8 mouse cellular contexts compared by ENCODE assay signal in the genomic region with DNA sequence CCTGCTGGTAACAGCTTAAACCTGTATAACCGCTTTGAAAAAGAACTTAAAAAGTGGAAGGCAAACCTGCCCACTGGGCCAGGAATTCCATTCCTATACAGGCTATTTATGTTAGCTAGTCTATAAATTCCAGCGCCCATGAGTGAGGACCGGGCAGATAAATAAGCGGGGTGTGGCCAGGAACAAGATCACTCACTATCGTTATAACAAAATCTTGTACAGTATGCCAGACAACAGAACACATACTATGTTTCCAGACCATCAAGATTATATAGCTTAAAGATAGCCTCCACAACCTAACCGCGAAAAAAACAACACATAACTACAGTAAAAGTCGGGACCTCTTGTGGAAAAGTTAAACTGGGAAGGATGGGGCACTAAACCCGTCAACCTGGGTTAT. TPM values are rescaled to one million over a fixed set of nuclear protein-coding genes. Genes with fewer than 3 reads are reported as not detected.
DNase-seq lines count a peak whose midpoint lies in the region; ATAC-seq and TF ChIP-seq lines count a peak whose summit lies in the region.

No protein-coding gene starts in this region.

- H3K36me3 ChIP-seq in heart, embryonic 13.5 days: peaks cover 42% of the 10 kb centered on the region
- H3K36me3 ChIP-seq in MEL (ENCODE audit: control insufficient read depth in 1 of 2, insufficient read depth in 2 of 2, low read length in 2 of 2): peaks cover 2 to 13% of the 10 kb centered on the region in 2 experiments
- peaks cover 18% of the 10 kb centered on the region for H3K36me3 ChIP-seq in forebrain, postnatal 0 days (ENCODE audit: insufficient read depth)

- peaks cover 42% of the 10 kb centered on the region for H3K4me1 ChIP-seq in heart, embryonic 13.5 days
- H3K4me1 ChIP-seq in MEL (ENCODE audit: control insufficient read depth in 1 of 2, insufficient read depth in 2 of 2, low read length in 2 of 2): peaks cover 0 to 15% of the 10 kb centered on the region in 2 experiments; a peak in 3 of 4 replicates
- peaks cover 17% of the 10 kb centered on the region for H3K4me1 ChIP-seq in forebrain, postnatal 0 days (ENCODE audit: insufficient read depth)

- no peaks in the 10 kb centered on the region for H3K9me3 ChIP-seq in heart, embryonic 13.5 days
- no peaks in the 10 kb centered on the region for H3K9me3 ChIP-seq in MEL (replicated peaks; ENCODE audit: insufficient read depth, low read length)
- H3K9me3 ChIP-seq in forebrain, postnatal 0 days (ENCODE audit: low read length): no peaks in the 10 kb centered on the region

- DNase-seq in heart, adult 8-10 months (ENCODE audit: low spot score): no peak
- peak; percentile 67 for DNase-seq in MEL (ENCODE audit: low read depth, low spot score)
- no peak for DNase-seq in forebrain, postnatal 0 days
- DNase-seq in gastrocnemius, postnatal 36 days: no peak
- no peak for DNase-seq in adipocyte (ENCODE audit: low spot score)
- no peak for DNase-seq in urinary bladder, postnatal 14 days (ENCODE audit: low spot score)

- intact Hi-C loops in gastrocnemius, postnatal 36 days (cut with DNase I): no loop called here

- peaks cover 36% of the 10 kb centered on the region for H3K79me2 ChIP-seq in MEL (ENCODE audit: control insufficient read depth, insufficient read depth, low read length, poor library complexity)

- TF ChIP-seq EP300 in MEL (IDR thresholded peaks at IDR 0.05; ENCODE audit: low read depth in 1 of 2, low read length in 2 of 2): no peak; a peak in 1 of 4 replicates

- no peaks in the 10 kb centered on the region for H3K27me3 ChIP-seq in heart, embryonic 13.5 days (replicated peaks)
- no peaks in the 10 kb centered on the region for H3K27me3 ChIP-seq in MEL (ENCODE audit: control insufficient read depth in 1 of 2, insufficient read depth in 2 of 2, low read length in 2 of 2)
- no peaks in the 10 kb centered on the region for H3K27me3 ChIP-seq in forebrain, postnatal 0 days (ENCODE audit: insufficient read depth, low read length)

- TF ChIP-seq CTCF in MEL (IDR thresholded peaks at IDR 0.05 in 2 of 3, conservative IDR thresholded peaks at IDR 0.05 in 1 of 3; ENCODE audit: control insufficient read depth in 1 of 3, insufficient read depth in 1 of 3, low read depth in 2 of 3, low read length in 3 of 3, poor library complexity in 1 of 3, severe bottlenecking in 1 of 3): no peak
- TF ChIP-seq CTCF in forebrain, postnatal 0 days (IDR thresholded peaks at IDR 0.05; ENCODE audit: low read depth): no peak

- H3K4me2 ChIP-seq in heart, embryonic 13.5 days: peak overlapping the region; percentile 87
- H3K4me2 ChIP-seq in forebrain, postnatal 0 days (ENCODE audit: low read depth): peak overlapping the region; percentile 57

- H3K27ac ChIP-seq in heart, embryonic 13.5 days (replicated peaks): peak overlapping the region; percentile 85
- peak overlapping the region; percentile 82 for H3K27ac ChIP-seq in MEL (ENCODE audit: control insufficient read depth, low read depth, low read length)
- H3K27ac ChIP-seq in forebrain, postnatal 0 days (ENCODE audit: low read depth, low read length): peak overlapping the region; percentile 82

- TF ChIP-seq POLR2A in MEL (IDR thresholded peaks at IDR 0.05; ENCODE audit: control insufficient read depth in 1 of 2, insufficient read depth in 1 of 2, low read depth in 1 of 2, low read length in 2 of 2, poor library complexity in 1 of 2): no peak

- peak overlapping the region; percentile 84 for H3K9ac ChIP-seq in heart, embryonic 13.5 days
- peak overlapping the region; percentile 95 for H3K9ac ChIP-seq in MEL (ENCODE audit: control insufficient read depth, low read depth, low read length, poor library complexity, severe bottlenecking)
- H3K9ac ChIP-seq in forebrain, postnatal 0 days: peak overlapping the region; percentile 57

- 3% methylated on average over 9 of the region's 9 CpGs for WGBS in heart, embryonic 13.5 days
- 4% methylated on average over 9 of the region's 9 CpGs for WGBS in forebrain, postnatal 0 days

- peak overlapping the region; percentile 80 for H3K4me3 ChIP-seq in heart, embryonic 13.5 days
- peak overlapping the region; percentile 85 to 87 for H3K4me3 ChIP-seq in MEL (ENCODE audit: control insufficient read depth in 1 of 2, insufficient read depth in 1 of 2, low read depth in 2 of 2, low read length in 2 of 2)
- H3K4me3 ChIP-seq in forebrain, postnatal 0 days (ENCODE audit: low read depth, low read length): peak overlapping the region; percentile 45

- no peak for ATAC-seq in heart, embryonic 13.5 days (ENCODE audit: extremely low read depth, insufficient number of reproducible peaks, low FRiP score, low TSS enrichment)
- ATAC-seq in forebrain, postnatal 0 days: no peak
- 0 out of 2 replicates have a peak, but pooled peaks have one; percentile 16 for ATAC-seq in megakaryocyte-erythroid progenitor cell, adult 5-6 weeks (replicated peaks; ENCODE audit: low FRiP score, low TSS enrichment, poor library complexity, severe bottlenecking)

- no peak for TF ChIP-seq RAD21 in MEL (IDR thresholded peaks at IDR 0.05; ENCODE audit: low read depth, low read length)

TF ChIP-seq in MEL, 35 proteins besides CTCF, POLR2A, EP300 and RAD21:
- 0 out of 2 replicates have a peak, but pooled peaks have one; percentile 2 for TF ChIP-seq GATA1 (IDR thresholded peaks at IDR 0.05; ENCODE audit: low read depth, low read length)
- no peak for TF ChIP-seq RCOR1 (IDR thresholded peaks at IDR 0.05; ENCODE audit: low read depth, low read length)

RNA-seq across cellular contexts. Expression of a gene that starts 0.7 kb away (rescaled TPM):
- 93.9 and 106 TPM in 2 replicates for polyA plus RNA-seq in heart, embryonic 13.5 days (2015; fragmentation: Nextera tagmentation; extraction: Ambion mirVana)
- 10 to 100 TPM; 29.4 to 31.0 (median 30.9) TPM for total RNA-seq in heart, adult 8-10 months (2022)
- 113 and 134 TPM in 2 replicates for total RNA-seq in MEL (2012; rRNA removed)
- 100 to 1,000 TPM in 1 of 2 experiments, not detected in 1; 142 TPM for polyA plus RNA-seq in MEL (2012; ENCODE audit: insufficient read depth in 1 of 2, insufficient read length in 2 of 2, low read depth in 1 of 2, low replicate concordance in 2 of 2, missing spikeins in 1 of 2)
- total RNA-seq in forebrain, postnatal 0 days (2014; rRNA removed): 41.8 and 53.1 TPM in 2 replicates
- 86.9 and 88.9 TPM in 2 replicates for polyA plus RNA-seq in forebrain, postnatal 0 days (2015; fragmentation: Nextera tagmentation; extraction: Ambion mirVana)
- total RNA-seq in megakaryocyte-erythroid progenitor cell, adult 5-6 weeks (2014; fragmentation: Nextera tagmentation): 81.7 and 111 TPM in 2 replicates
- total RNA-seq in megakaryocyte-erythroid progenitor cell, adult 5-6 weeks (2017): 96.0 and 132 TPM in 2 replicates
- total RNA-seq in gastrocnemius, postnatal 36 days (2021): 100 to 1,000 TPM; 125 to 170 TPM

RNA-seq across cellular contexts. Expression of a gene that starts 0.8 kb away (rescaled TPM):
- polyA plus RNA-seq in heart, embryonic 13.5 days (2015; fragmentation: Nextera tagmentation; extraction: Ambion mirVana): 19.6 and 22.9 TPM in 2 replicates
- total RNA-seq in heart, adult 8-10 months (2022): 1 to 10 TPM; 2.7 to 5.1 (median 3.6) TPM
- total RNA-seq in MEL (2012; rRNA removed): 16.5 and 17.7 TPM in 2 replicates
- 10 to 100 TPM in 1 of 2 experiments, not detected in 1; 17.3 TPM for polyA plus RNA-seq in MEL (2012; ENCODE audit: insufficient read depth in 1 of 2, insufficient read length in 2 of 2, low read depth in 1 of 2, low replicate concordance in 2 of 2, missing spikeins in 1 of 2)
- 19.6 and 28.4 TPM in 2 replicates for total RNA-seq in forebrain, postnatal 0 days (2014; rRNA removed)
- polyA plus RNA-seq in forebrain, postnatal 0 days (2015; fragmentation: Nextera tagmentation; extraction: Ambion mirVana): 14.5 and 19.5 TPM in 2 replicates
- total RNA-seq in megakaryocyte-erythroid progenitor cell, adult 5-6 weeks (2014; fragmentation: Nextera tagmentation): 20.5 and 35.7 TPM in 2 replicates
- total RNA-seq in megakaryocyte-erythroid progenitor cell, adult 5-6 weeks (2017): 39.9 and 41.4 TPM in 2 replicates
- total RNA-seq in gastrocnemius, postnatal 36 days (2021): 1 to 10 TPM; 4.4 to 4.5 TPM

RNA-seq across cellular contexts. Expression of a gene that starts 11.4 kb away (rescaled TPM):
- 0.08 and 0.21 TPM in 2 replicates for polyA plus RNA-seq in heart, embryonic 13.5 days (2015; fragmentation: Nextera tagmentation; extraction: Ambion mirVana)
- total RNA-seq in heart, adult 8-10 months (2022): not detected
- 0.19 TPM in 1 of 2 replicates, not detected in the other for total RNA-seq in MEL (2012; rRNA removed)
- polyA plus RNA-seq in MEL (2012; ENCODE audit: insufficient read depth in 1 of 2, insufficient read length in 2 of 2, low read depth in 1 of 2, low replicate concordance in 2 of 2, missing spikeins in 1 of 2): under 1 TPM in 1 of 2 experiments, not detected in 1; 0.64 TPM
- not detected in 2 replicates for total RNA-seq in forebrain, postnatal 0 days (2014; rRNA removed)
- 0.13 TPM in 1 of 2 replicates, not detected in the other for polyA plus RNA-seq in forebrain, postnatal 0 days (2015; fragmentation: Nextera tagmentation; extraction: Ambion mirVana)
- total RNA-seq in megakaryocyte-erythroid progenitor cell, adult 5-6 weeks (2014; fragmentation: Nextera tagmentation): 1.6 TPM in 1 of 2 replicates, not detected in the other
- total RNA-seq in megakaryocyte-erythroid progenitor cell, adult 5-6 weeks (2017): not detected in 2 replicates
- total RNA-seq in gastrocnemius, postnatal 36 days (2021): not detected

RNA-seq across cellular contexts. Expression of a gene that starts 19.0 kb away (rescaled TPM):
- 0.45 and 0.69 TPM in 2 replicates for polyA plus RNA-seq in heart, embryonic 13.5 days (2015; fragmentation: Nextera tagmentation; extraction: Ambion mirVana)
- total RNA-seq in heart, adult 8-10 months (2022): under 1 TPM in 1 of 4 experiments, not detected in 3; 0.47 TPM
- total RNA-seq in MEL (2012; rRNA removed): 0.39 TPM in 1 of 2 replicates, not detected in the other
- under 1 TPM in 1 of 2 experiments, not detected in 1; 0.84 TPM for polyA plus RNA-seq in MEL (2012; ENCODE audit: insufficient read depth in 1 of 2, insufficient read length in 2 of 2, low read depth in 1 of 2, low replicate concordance in 2 of 2, missing spikeins in 1 of 2)
- 1.2 and 3.0 TPM in 2 replicates for total RNA-seq in forebrain, postnatal 0 days (2014; rRNA removed)
- polyA plus RNA-seq in forebrain, postnatal 0 days (2015; fragmentation: Nextera tagmentation; extraction: Ambion mirVana): 0.50 and 1.2 TPM in 2 replicates
- not detected in 2 replicates for total RNA-seq in megakaryocyte-erythroid progenitor cell, adult 5-6 weeks (2014; fragmentation: Nextera tagmentation)
- total RNA-seq in megakaryocyte-erythroid progenitor cell, adult 5-6 weeks (2017): not detected in 2 replicates
- under 1 TPM in 1 of 2 experiments, not detected in 1; 0.89 TPM for total RNA-seq in gastrocnemius, postnatal 36 days (2021)

RNA-seq across cellular contexts. Expression of a gene that starts 23.9 kb away (rescaled TPM):
- polyA plus RNA-seq in heart, embryonic 13.5 days (2015; fragmentation: Nextera tagmentation; extraction: Ambion mirVana): 0.87 and 1.7 TPM in 2 replicates
- under 1 TPM; 0.13 to 0.37 (median 0.25) TPM for total RNA-seq in heart, adult 8-10 months (2022)
- total RNA-seq in MEL (2012; rRNA removed): 0.04 TPM in 1 of 2 replicates, not detected in the other
- under 1 TPM in 1 of 2 experiments, not detected in 1; 0.17 TPM for polyA plus RNA-seq in MEL (2012; ENCODE audit: insufficient read depth in 1 of 2, insufficient read length in 2 of 2, low read depth in 1 of 2, low replicate concordance in 2 of 2, missing spikeins in 1 of 2)
- 3.4 and 3.8 TPM in 2 replicates for total RNA-seq in forebrain, postnatal 0 days (2014; rRNA removed)
- 2.3 and 4.3 TPM in 2 replicates for polyA plus RNA-seq in forebrain, postnatal 0 days (2015; fragmentation: Nextera tagmentation; extraction: Ambion mirVana)
- 0.98 and 1.8 TPM in 2 replicates for total RNA-seq in megakaryocyte-erythroid progenitor cell, adult 5-6 weeks (2014; fragmentation: Nextera tagmentation)
- total RNA-seq in megakaryocyte-erythroid progenitor cell, adult 5-6 weeks (2017): not detected in 2 replicates
- under 1 TPM; 0.59 to 0.89 TPM for total RNA-seq in gastrocnemius, postnatal 36 days (2021)
